Mouse (Mus musculus) c-Kit-positive CD71-positive TER-119-positive erythroid progenitor cells, embryonic 14.5 days (primary cell): ENCODE measurements at regions not wholly inside any gene's neighbourhood (a gene's known extent, or its start where the extent isn't known, plus 50 kb on each side); places are given as distances from the start of the nearest gene placed in this dataset.
A peak's percentile ranks its signal among the peaks of the same experiment; 100 is the strongest.

Experiments
- DNase-seq: peaks from one replicate; pipeline ENCODE4 v3.0.0-alpha.2; 2013; ENCODE audit warnings: low spot score

- DNase-seq, result no peak
Observed at GRCm38 (mm10) chr6:84436716-84437115, 157.0 kb downstream of the Cyp26b1 start.

DNA sequence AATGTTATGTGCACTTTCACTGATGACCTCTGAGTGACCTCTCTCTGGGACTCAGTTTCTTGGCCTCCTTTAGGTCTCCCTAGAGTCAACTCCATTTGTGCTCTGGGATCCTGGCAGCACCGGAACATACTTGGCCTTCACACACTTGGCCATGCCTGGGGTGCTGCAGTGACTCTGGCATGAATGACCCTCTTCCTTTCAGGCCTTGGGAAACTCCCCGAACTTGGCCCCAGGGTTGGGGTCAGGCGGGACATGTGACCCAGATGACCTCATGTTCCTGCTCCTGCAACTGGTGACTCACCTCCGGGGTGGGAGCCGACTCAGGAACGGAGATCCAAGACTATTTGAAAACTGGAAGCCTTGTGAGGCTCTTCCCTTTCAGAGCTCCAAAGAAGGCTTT lies 159.2 kb downstream of the Cyp26b1 start:
- DNase-seq, result no peak

- no peak for DNase-seq
Observed at GRCm38 (mm10) chr6:84431622-84431955, 162.1 kb downstream of the Cyp26b1 start.

GRCm38 (mm10) chr6:84430925-84431621 lies 162.6 kb downstream of the Cyp26b1 start:
- no peak for DNase-seq

- DNase-seq, result no peak
Observed at GRCm38 (mm10) chr6:84430146-84430545, 163.6 kb downstream of the Cyp26b1 start.

- DNase-seq, result no peak
Observed at GRCm38 (mm10) chr6:84429247-84429646, 164.5 kb downstream of the Cyp26b1 start.

GRCm38 (mm10) chr6:84426691-84427090 lies 167.0 kb downstream of the Cyp26b1 start:
- no peak for DNase-seq

DNA sequence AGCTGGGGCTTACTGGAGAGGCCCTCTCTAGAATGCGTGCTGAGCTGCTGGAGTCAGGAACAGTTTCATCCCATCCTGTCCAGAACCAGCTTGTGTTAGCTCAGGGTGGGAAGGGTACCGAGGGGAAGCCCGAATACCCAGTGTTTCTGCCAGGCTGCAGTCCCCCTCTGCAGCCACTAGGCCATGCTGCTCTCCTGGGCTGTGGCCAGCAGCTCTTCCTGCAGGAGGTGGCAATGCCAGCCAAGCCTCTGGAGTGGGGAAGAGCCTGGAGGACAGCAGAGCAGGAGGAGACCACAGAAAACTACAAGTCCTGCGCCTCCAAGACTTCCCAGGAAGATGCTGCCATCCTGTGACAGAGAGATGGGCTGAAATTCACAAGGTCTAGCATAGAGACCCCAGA lies 167.9 kb downstream of the Cyp26b1 start:
- no peak for DNase-seq

DNA sequence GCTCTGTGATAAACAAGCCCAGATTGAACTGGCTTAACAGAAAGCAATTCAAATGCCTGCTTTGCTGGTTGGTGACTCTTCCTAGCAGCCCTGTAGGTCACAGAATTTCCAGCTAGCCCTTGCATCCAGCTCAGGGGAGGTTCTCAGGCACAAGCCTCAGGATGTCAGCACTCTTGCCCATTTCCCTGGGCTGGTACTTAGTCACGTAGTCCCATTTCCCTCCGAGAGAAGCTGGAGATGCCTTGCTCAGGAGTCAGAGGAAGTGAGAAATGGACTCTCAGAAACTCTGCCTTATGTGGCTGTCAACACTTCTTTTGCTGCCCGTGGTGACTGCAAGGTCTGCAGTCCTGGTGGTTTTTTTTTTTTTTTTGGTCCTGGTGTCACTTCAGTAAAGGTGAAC lies 170.8 kb downstream of the Cyp26b1 start:
- DNase-seq, result no peak

GRCm38 (mm10) chr6:84419691-84420090 lies 174.0 kb downstream of the Cyp26b1 start:
- no peak for DNase-seq

GRCm38 (mm10) chr6:84419281-84419680 lies 174.4 kb downstream of the Cyp26b1 start:
- no peak for DNase-seq

DNA sequence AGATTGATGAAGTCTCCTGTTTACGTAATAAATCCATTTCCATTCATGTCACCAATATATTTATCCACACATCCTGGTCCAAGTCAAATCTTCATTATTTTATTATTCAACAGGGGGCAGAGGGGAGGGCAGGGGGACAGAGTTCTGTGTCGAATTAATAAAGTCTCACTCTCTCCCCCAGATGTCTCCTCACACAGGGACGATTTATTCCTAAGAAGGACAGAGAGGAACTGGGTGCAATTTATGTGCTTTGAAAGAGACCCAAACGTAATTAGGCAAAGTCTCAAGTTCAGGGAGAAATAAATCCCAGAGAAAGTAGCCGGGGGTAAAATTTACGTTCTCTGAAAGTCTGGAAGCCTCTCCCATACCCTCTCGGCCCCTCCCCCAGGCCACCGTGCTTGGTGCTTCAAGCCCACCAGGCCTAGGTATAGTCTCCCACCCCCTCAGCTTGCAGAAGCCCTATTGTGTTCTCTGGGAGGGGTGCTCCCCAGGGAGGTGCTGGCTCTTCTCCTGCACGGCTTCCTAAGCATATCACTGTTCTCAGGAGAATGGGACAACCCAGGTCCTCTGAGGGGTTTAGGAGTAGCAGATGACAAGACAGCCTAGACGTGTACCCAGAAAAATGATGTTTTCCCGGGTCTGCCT lies 176.6 kb downstream of the Cyp26b1 start:
- DNase-seq, result no peak

DNA sequence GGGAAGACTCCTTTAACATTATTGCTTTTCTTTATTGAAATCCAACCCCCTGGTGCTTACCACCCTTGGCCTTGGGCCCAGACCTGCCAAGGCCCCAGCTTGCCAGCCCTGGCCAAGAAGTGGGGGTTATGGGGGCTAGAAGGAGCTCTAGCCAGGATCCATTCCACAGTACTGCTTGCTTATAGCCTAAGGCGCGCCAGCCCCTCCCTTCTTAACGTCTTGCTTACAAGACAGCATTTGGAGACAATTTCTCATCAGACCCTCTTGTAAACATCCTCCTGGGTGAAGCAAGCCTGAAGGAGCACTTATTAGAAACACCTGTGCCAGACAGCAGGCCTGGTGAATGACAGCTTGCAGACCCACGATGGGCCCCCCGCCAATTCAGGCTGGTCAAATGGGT lies 179.3 kb downstream of the Cyp26b1 start:
- DNase-seq, result no peak

- no peak for DNase-seq
Observed at GRCm38 (mm10) chr6:84409863-84410513, 183.7 kb downstream of the Cyp26b1 start.

DNA sequence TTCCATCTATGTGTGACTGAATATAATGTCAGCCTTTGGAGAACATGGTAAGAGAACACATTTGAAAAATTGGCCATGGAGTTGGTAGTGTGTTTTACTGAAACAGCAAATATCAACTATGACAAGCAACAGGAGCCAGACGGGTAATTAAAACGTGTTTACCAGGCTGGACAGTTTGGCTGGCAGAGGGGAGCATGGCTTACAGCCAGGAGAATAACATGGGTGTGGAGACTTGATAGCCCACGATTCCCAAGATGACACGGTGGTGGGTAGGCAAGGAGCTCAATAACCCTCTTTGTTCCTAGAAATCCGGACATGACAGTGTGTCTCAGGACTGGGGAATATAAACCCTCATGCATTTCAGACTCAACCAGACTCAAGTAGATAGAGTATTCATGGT lies 185.2 kb downstream of the Cyp26b1 start:
- DNase-seq, result no peak

GRCm38 (mm10) chr6:84407773-84408172 lies 185.9 kb downstream of the Cyp26b1 start:
- peak; percentile 35 for DNase-seq

GRCm38 (mm10) chr6:84404695-84405094 lies 189.0 kb downstream of the Cyp26b1 start:
- no peak for DNase-seq

- DNase-seq, result no peak
Observed at GRCm38 (mm10) chr6:84402431-84402830, 191.3 kb downstream of the Cyp26b1 start.

DNA sequence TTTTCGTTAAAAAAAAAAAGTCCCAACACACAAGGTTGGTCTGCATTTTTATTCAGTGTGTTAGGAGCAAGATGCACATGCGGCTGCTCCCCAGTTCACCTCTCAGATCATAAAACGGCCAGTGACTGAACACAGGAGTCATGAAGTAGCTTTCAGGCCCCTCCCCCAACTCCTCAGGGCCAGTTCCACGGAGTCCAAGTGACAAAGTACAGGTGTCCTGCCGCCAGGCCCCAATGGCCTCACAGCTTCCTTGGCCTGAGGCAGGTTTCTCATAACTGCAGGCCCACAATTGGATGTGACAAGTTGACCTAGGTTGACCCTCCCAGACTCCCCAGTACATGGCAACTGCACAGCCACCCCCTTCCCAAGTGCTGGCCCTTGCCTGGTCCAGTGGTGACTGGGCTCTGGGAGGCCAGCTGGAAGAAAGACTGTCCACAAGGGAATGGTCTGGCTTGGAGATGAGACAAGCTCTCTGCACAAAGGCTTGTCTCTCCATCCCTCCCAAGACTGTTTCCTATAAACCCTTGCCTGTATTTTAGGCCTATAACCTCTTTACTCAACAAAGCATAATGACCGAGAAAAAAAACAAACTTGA lies 199.1 kb downstream of the Cyp26b1 start:
- no peak for DNase-seq

- DNase-seq, result no peak
Observed at GRCm38 (mm10) chr6:84393519-84394231, 200.0 kb downstream of the Cyp26b1 start.

- peak; percentile 51 for DNase-seq
Observed at GRCm38 (mm10) chr6:84392752-84393511, 200.8 kb downstream of the Cyp26b1 start.

DNA sequence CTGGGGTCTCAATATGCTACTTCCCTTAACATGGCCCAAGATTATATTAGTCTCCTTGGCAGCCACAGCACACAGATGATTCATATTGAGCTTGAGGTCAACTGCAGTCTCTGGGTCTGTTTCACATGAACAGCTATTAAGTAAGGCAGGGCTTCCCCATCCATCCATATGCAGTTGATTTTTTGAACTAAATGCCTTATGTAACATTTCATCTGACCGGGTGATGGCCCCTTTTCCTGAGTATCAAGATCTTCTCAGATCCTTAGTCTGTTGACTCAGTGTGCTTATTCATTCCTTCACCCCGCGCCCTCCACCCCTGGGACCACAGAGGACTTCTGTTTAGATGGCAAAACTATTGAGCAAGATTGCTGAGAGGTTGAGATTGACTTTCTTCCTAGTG lies 202.7 kb downstream of the Cyp26b1 start:
- no peak for DNase-seq
